Mouse (Mus musculus) midbrain, embryonic 10.5 days (tissue): ENCODE measurements at regions not wholly inside any gene's neighbourhood (a gene's known extent, or its start where the extent isn't known, plus 50 kb on each side); places are given as distances from the start of the nearest gene placed in this dataset.

Experiments
- DNase-seq: peaks from one replicate; pipeline ENCODE4 v3.0.0-alpha.2; 2017; ENCODE audit warnings: low spot score
- H3K27ac ChIP-seq: fragments of 300-500 bp; sonication (generic); replicated peaks from 2 replicates; pipeline ENCODE4 v1.5.1; 2016; ENCODE audit warnings: mild to moderate bottlenecking
- H3K27me3 ChIP-seq: fragments of 300-500 bp; sonication (generic); 2 replicates; pipeline ENCODE4 v1.6.1; 2016; ENCODE audit warnings: low read depth, mild to moderate bottlenecking; ENCODE audit not compliant: poor library complexity, severe bottlenecking
- H3K36me3 ChIP-seq: fragments of 300-500 bp; sonication (generic); 2 replicates; pipeline ENCODE4 v1.6.1; 2016; ENCODE audit warnings: mild to moderate bottlenecking, moderate library complexity
- H3K4me1 ChIP-seq: fragments of 300-500 bp; sonication (generic); 2 replicates; pipeline ENCODE4 v1.6.1; 2016
- H3K4me3 ChIP-seq: fragments of 300-500 bp; sonication (generic); 2 replicates; pipeline ENCODE4 v1.5.1; 2016; ENCODE audit warnings: mild to moderate bottlenecking, moderate library complexity
- H3K9me3 ChIP-seq: fragments of 300-500 bp; sonication (generic); replicated peaks from 2 replicates; pipeline ENCODE4 v1.6.1; 2016; ENCODE audit warnings: mild to moderate bottlenecking
- WGBS: fragments of 180-500 bp; shearing (Covaris S2); methylation state at CpG from one replicate; pipeline ENCODE4 v1.1.7; 2016; 5-methylcytosine and 5-hydroxymethylcytosine counted together

- H3K4me1 ChIP-seq, result no peaks in the 10 kb centered on the region
These were observed 185.3 kb upstream of the Zfp703 start for GRCm38 (mm10) chr8:26791795-26792194.

GRCm38 (mm10) chr8:26793606-26794292 lies 183.4 kb upstream of the Zfp703 start:
- WGBS, result 91% methylated on average over 9 of the region's 9 CpGs
- DNase-seq, result no peak

More at GRCm38 (mm10) chr8:26791795-26792194, 185.3 kb upstream of the Zfp703 start:
- Histone ChIP-seq H3K4me3 (no peak overlapping the region), H3K9me3 (no peaks in the 10 kb centered on the region), H3K27ac (no peak overlapping the region), H3K36me3 (no peaks in the 10 kb centered on the region), H3K27me3 (no peaks in the 10 kb centered on the region)
- DNase-seq, result no peak
- 84% methylated on average over 2 of the region's 2 CpGs for WGBS

GRCm38 (mm10) chr8:26794411-26794810 lies 182.7 kb upstream of the Zfp703 start:
- Histone ChIP-seq H3K4me3 (no peak overlapping the region), H3K36me3 (no peaks in the 10 kb centered on the region), H3K27ac (no peak overlapping the region), H3K9me3 (no peaks in the 10 kb centered on the region), H3K27me3 (no peaks in the 10 kb centered on the region), H3K4me1 (no peaks in the 10 kb centered on the region)
- no peak for DNase-seq
- 85% methylated on average over 4 of the region's 4 CpGs for WGBS

More at GRCm38 (mm10) chr8:26793606-26794292, 183.4 kb upstream of the Zfp703 start:
- Histone ChIP-seq H3K27ac (no peak overlapping the region), H3K36me3 (no peaks in the 10 kb centered on the region), H3K4me3 (no peak overlapping the region), H3K27me3 (no peaks in the 10 kb centered on the region), H3K9me3 (no peaks in the 10 kb centered on the region), H3K4me1 (no peaks in the 10 kb centered on the region)

GRCm38 (mm10) chr8:26795616-26796015 lies 181.5 kb upstream of the Zfp703 start:
- WGBS, result 74% methylated on average over 8 of the region's 8 CpGs
- H3K27me3 ChIP-seq, result no peaks in the 10 kb centered on the region
- H3K27ac ChIP-seq, result no peak overlapping the region
- no peaks in the 10 kb centered on the region for H3K4me1 ChIP-seq
- no peaks in the 10 kb centered on the region for H3K36me3 ChIP-seq
- DNase-seq, result no peak
- H3K4me3 ChIP-seq, result no peak overlapping the region
- no peaks in the 10 kb centered on the region for H3K9me3 ChIP-seq

GRCm38 (mm10) chr8:26799814-26800213 lies 177.3 kb upstream of the Zfp703 start:
- Histone ChIP-seq H3K9me3 (no peaks in the 10 kb centered on the region), H3K4me3 (no peak overlapping the region), H3K4me1 (peaks cover 5% of the 10 kb centered on the region), H3K36me3 (no peaks in the 10 kb centered on the region), H3K27me3 (peaks cover 12% of the 10 kb centered on the region; the same call in 1 of the 2 replicates), H3K27ac (no peak overlapping the region)
- WGBS, result 64% methylated on average over 1 of the region's 1 CpGs
- no peak for DNase-seq

GRCm38 (mm10) chr8:26804089-26804488 lies 173.0 kb upstream of the Zfp703 start:
- WGBS, result 70% methylated on average over 9 of the region's 9 CpGs

GRCm38 (mm10) chr8:26804901-26805341 lies 172.2 kb upstream of the Zfp703 start:
- peak overlapping the region; percentile 53; the same call in 1 of the 2 replicates for H3K27ac ChIP-seq
- no peaks in the 10 kb centered on the region for H3K9me3 ChIP-seq
- no peak overlapping the region for H3K4me3 ChIP-seq
- H3K36me3 ChIP-seq, result no peaks in the 10 kb centered on the region
- H3K4me1 ChIP-seq, result peaks cover 46% of the 10 kb centered on the region
- peak; percentile 28 for DNase-seq
- peaks cover 33% of the 10 kb centered on the region for H3K27me3 ChIP-seq
- 30% methylated on average over 7 of the region's 7 CpGs for WGBS

More at GRCm38 (mm10) chr8:26804089-26804488, 173.0 kb upstream of the Zfp703 start:
- peaks cover 30% of the 10 kb centered on the region for H3K27me3 ChIP-seq
- no peak overlapping the region for H3K4me3 ChIP-seq
- H3K4me1 ChIP-seq, result peaks cover 43% of the 10 kb centered on the region
- H3K27ac ChIP-seq, result no peak overlapping the region
- no peaks in the 10 kb centered on the region for H3K9me3 ChIP-seq
- DNase-seq, result no peak
- no peaks in the 10 kb centered on the region for H3K36me3 ChIP-seq

- H3K36me3 ChIP-seq, result no peaks in the 10 kb centered on the region
- H3K27ac ChIP-seq, result peak overlapping the region; percentile 33; the same call in 1 of the 2 replicates
- H3K4me3 ChIP-seq, result no peak overlapping the region
- no peaks in the 10 kb centered on the region for H3K9me3 ChIP-seq
- DNase-seq, result peak; percentile 29
- H3K4me1 ChIP-seq, result peaks cover 46% of the 10 kb centered on the region
- peaks cover 33% of the 10 kb centered on the region for H3K27me3 ChIP-seq
- 25% methylated on average over 6 of the region's 6 CpGs for WGBS
These were observed 171.7 kb upstream of the Zfp703 start for GRCm38 (mm10) chr8:26805371-26805821.

GRCm38 (mm10) chr8:26808111-26808651 lies 168.9 kb upstream of the Zfp703 start:
- 16% methylated on average over 11 of the region's 11 CpGs for WGBS
- peak overlapping the region; percentile 23; the same call in 1 of the 2 replicates for H3K4me3 ChIP-seq
- DNase-seq, result peak; percentile 44
- H3K27me3 ChIP-seq, result peaks cover 33% of the 10 kb centered on the region
- H3K4me1 ChIP-seq, result peaks cover 46% of the 10 kb centered on the region
- no peak overlapping the region; the same call in 1 of the 2 replicates for H3K27ac ChIP-seq
- no peaks in the 10 kb centered on the region for H3K9me3 ChIP-seq
- H3K36me3 ChIP-seq, result no peaks in the 10 kb centered on the region

- DNase-seq, result no peak
- H3K9me3 ChIP-seq, result no peaks in the 10 kb centered on the region
- peak overlapping the region; percentile 46; the same call in 1 of the 2 replicates for H3K27ac ChIP-seq
- H3K4me1 ChIP-seq, result peaks cover 46% of the 10 kb centered on the region
- H3K4me3 ChIP-seq, result no peak overlapping the region
- no peaks in the 10 kb centered on the region for H3K36me3 ChIP-seq
- H3K27me3 ChIP-seq, result peaks cover 30% of the 10 kb centered on the region
- 13% methylated on average over 3 of the region's 3 CpGs for WGBS
These were observed 168.4 kb upstream of the Zfp703 start for GRCm38 (mm10) chr8:26808771-26809170.

- no peak overlapping the region for H3K27ac ChIP-seq
- DNase-seq, result no peak
- H3K4me3 ChIP-seq, result no peak overlapping the region
- H3K4me1 ChIP-seq, result peaks cover 41% of the 10 kb centered on the region
- H3K36me3 ChIP-seq, result no peaks in the 10 kb centered on the region
- 90% methylated on average over 7 of the region's 7 CpGs for WGBS
- peaks cover 21% of the 10 kb centered on the region for H3K27me3 ChIP-seq
- no peaks in the 10 kb centered on the region for H3K9me3 ChIP-seq
These were observed 167.2 kb upstream of the Zfp703 start for GRCm38 (mm10) chr8:26809943-26810342.

GRCm38 (mm10) chr8:26811533-26812236 lies 165.4 kb upstream of the Zfp703 start:
- no peaks in the 10 kb centered on the region for H3K9me3 ChIP-seq
- H3K4me1 ChIP-seq, result peaks cover 38% of the 10 kb centered on the region
- peaks cover 20% of the 10 kb centered on the region for H3K27me3 ChIP-seq
- 84% methylated on average over 12 of the region's 12 CpGs for WGBS
- H3K4me3 ChIP-seq, result no peak overlapping the region
- no peak overlapping the region for H3K27ac ChIP-seq
- no peak for DNase-seq
- no peaks in the 10 kb centered on the region for H3K36me3 ChIP-seq
